Mouse (Mus musculus) ES-Bruce4 (cell line): ENCODE results near the gene Mogat2.

Source experiments
- CTCF ChIP-seq: IDR thresholded peaks from one replicate; pipeline ENCODE4 v1.8.1; 2011; ENCODE audit warnings: low read depth, low read length
- POLR2A ChIP-seq: IDR thresholded peaks from one replicate; pipeline ENCODE4 v1.8.1; 2011; ENCODE audit warnings: low read length; ENCODE audit not compliant: insufficient read depth

- TF ChIP-seq CTCF = no peak
- TF ChIP-seq POLR2A = no peak
These were observed 23.7 kb downstream of the Mogat2 start for GRCm38 (mm10) chr7:99214621-99215185.
